Mouse (Mus musculus): ENCODE data around the gene H2-Eb1. TPM values are rescaled to one million over a fixed set of nuclear protein-coding genes. Genes with fewer than 3 reads are reported as not detected.

H2-Eb1 gene
- polyA plus RNA-seq, 1 experiment from 2014 or later = 2.5 TPM

DNA sequence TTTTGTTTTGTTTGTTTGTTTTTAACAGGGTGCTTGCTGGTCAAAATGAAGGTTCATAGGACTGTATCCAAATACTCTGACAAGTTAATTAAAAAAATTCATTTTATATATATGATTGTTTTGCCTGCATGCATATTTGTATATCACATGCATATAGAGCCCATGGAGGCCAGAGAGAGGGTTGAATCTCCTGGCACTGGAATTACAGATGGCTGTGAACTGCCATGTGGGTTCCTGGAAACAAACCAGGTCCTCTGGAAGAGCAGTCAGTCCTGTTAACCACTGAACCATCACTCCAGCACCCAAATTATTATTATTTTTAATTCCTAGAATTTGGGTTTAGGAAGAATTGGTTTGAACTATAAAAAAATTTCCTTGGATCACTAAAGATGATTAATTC lies 10.4 kb upstream of the H2-Eb1 start:
- no peak overlapping the region for H3K4me3 ChIP-seq (ENCODE audit: low read depth, low read length)
- no peak overlapping the region for H3K9ac ChIP-seq (ENCODE audit: low read depth, low read length)
- H3K27me3 ChIP-seq (ENCODE audit: control insufficient read depth, insufficient read depth, low read length) = no peaks in the 10 kb centered on the region; the same call in 1 of the 2 replicates
- no peak for DNase-seq (ENCODE audit: low spot score)
- no peaks in the 10 kb centered on the region for H3K36me3 ChIP-seq (ENCODE audit: control insufficient read depth, insufficient read depth, low read length)
- H3K4me2 ChIP-seq (replicated peaks; ENCODE audit: low read depth, low read length) = no peak overlapping the region
- no peak overlapping the region for H3K27ac ChIP-seq (ENCODE audit: low read depth, low read length)
- no peak for ATAC-seq (ENCODE audit: low FRiP score)
- H3K9me3 ChIP-seq (ENCODE audit: control insufficient read depth, low read length) = no peaks in the 10 kb centered on the region
- no peaks in the 10 kb centered on the region for H3K4me1 ChIP-seq (replicated peaks; ENCODE audit: control insufficient read depth, insufficient read depth, low read length)

DNA sequence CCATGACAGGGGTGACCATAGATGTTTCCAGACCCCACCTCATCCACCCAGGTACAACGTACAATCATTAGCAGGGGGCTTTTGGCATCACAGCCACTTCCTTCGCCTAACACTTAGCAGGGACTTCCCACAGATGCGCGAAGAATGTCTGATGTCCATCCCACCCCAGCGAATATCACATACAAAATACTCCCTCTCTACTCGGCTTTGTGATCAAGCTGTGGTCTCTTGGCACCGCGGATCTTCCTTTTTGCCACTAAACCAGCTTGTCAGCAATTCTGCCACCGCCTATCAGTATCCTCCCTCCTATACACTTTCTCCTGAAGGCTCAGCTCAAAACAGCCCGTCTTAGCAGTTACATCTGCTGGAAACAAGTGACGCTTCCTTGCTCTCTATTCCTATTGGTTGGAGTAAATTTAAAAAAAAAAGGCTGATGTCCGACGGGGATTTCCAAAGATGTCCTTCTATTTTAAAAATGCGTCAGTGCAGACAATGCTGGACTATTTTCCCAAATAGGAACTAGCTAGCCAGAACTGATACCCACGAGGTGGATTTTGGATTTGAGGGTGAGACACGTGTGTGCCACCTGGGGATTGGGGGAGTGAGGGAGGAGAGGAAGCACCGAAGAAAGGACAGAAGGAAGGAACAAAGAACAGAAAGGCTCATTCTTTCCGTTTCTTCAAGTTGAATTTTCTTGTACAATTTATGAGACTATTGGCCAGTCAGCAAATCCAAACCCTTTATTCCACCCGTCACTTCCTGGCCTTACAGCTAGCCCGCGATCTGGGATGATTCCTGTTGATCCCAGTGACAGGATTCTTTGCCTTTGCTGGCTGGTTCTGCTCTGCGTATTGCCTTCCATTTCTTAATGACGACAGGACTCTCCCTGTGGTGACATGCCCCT lies 9.5 kb upstream of the H2-Eb1 start:
- Histone ChIP-seq H3K4me2 (replicated peaks; ENCODE audit: low read depth, low read length) (peak overlapping the region; percentile 33), H3K4me3 (ENCODE audit: low read depth, low read length) (peak overlapping the region; percentile 31), H3K36me3 (ENCODE audit: control insufficient read depth, insufficient read depth, low read length) (no peaks in the 10 kb centered on the region), H3K4me1 (replicated peaks; ENCODE audit: control insufficient read depth, insufficient read depth, low read length) (no peaks in the 10 kb centered on the region), H3K27ac (ENCODE audit: low read depth, low read length) (no peak overlapping the region), H3K9ac (ENCODE audit: low read depth, low read length) (no peak overlapping the region), H3K9me3 (ENCODE audit: control insufficient read depth, low read length) (no peaks in the 10 kb centered on the region), H3K27me3 (ENCODE audit: control insufficient read depth, insufficient read depth, low read length) (no peaks in the 10 kb centered on the region; the same call in 1 of the 2 replicates)
- 24% methylated on average over 23 of the region's 23 CpGs for WGBS
- peak; percentile 83 for DNase-seq (ENCODE audit: low spot score)
- no peak for ATAC-seq (ENCODE audit: low FRiP score)

DNA sequence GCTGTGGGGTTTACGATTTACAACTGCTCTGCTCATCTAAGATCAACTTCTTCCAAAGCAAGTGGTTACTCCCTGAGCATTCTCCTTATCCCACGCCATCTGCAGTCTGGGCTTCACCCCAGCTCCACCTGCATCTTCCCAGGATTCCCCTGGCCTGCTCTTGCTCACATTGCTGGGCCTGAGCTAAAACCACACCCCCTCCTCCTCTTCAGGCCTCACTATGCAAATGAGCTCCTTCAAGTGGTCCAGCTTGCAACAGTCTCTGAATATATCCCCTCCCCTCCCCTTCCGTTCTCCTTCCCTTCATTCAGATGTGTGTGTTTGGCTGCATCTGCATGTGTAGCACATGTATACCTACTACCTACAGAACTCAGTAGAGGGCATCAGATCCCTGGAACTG lies 6.3 kb upstream of the H2-Eb1 start:
- ATAC-seq (ENCODE audit: low FRiP score) (no peak), DNase-seq (ENCODE audit: low spot score) (no peak)
- Histone ChIP-seq H3K9me3 (ENCODE audit: control insufficient read depth, low read length) (no peaks in the 10 kb centered on the region), H3K4me2 (replicated peaks; ENCODE audit: low read depth, low read length) (no peak overlapping the region), H3K27me3 (ENCODE audit: control insufficient read depth, insufficient read depth, low read length) (no peaks in the 10 kb centered on the region), H3K36me3 (ENCODE audit: control insufficient read depth, insufficient read depth, low read length) (no peaks in the 10 kb centered on the region), H3K4me3 (ENCODE audit: low read depth, low read length) (no peak overlapping the region), H3K27ac (ENCODE audit: low read depth, low read length) (no peak overlapping the region), H3K9ac (ENCODE audit: low read depth, low read length) (no peak overlapping the region), H3K4me1 (replicated peaks; ENCODE audit: control insufficient read depth, insufficient read depth, low read length) (no peaks in the 10 kb centered on the region)
- WGBS = 61% methylated on average over 3 of the region's 3 CpGs

DNA sequence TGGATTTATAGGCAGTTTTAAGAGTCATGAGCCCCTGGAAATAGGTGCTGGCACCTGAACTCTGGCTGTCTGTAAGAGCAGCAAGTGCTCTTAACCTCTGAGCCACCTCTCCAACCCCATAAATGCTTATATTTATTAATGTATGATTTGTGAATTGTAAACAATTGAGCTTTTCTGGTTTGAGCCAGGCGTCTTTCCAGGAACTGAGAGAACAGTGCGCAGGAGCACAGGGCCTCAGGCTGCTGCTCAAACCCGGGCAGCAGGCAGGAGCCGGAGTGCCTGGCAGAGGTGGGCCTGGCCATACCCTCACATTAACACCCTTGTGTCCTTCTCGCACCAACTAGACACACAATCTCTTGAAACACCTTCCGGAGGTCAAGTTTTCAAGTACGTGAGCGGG lies 5.6 kb upstream of the H2-Eb1 start:
- H3K4me3 ChIP-seq (ENCODE audit: low read depth, low read length) = no peak overlapping the region
- no peaks in the 10 kb centered on the region for H3K27me3 ChIP-seq (ENCODE audit: control insufficient read depth, insufficient read depth, low read length)
- H3K9ac ChIP-seq (ENCODE audit: low read depth, low read length) = no peak overlapping the region
- no peak overlapping the region for H3K27ac ChIP-seq (ENCODE audit: low read depth, low read length)
- 91% methylated on average over 8 of the region's 8 CpGs for WGBS
- no peaks in the 10 kb centered on the region for H3K4me1 ChIP-seq (replicated peaks; ENCODE audit: control insufficient read depth, insufficient read depth, low read length)
- no peaks in the 10 kb centered on the region for H3K9me3 ChIP-seq (ENCODE audit: control insufficient read depth, low read length)
- H3K4me2 ChIP-seq (replicated peaks; ENCODE audit: low read depth, low read length) = no peak overlapping the region
- ATAC-seq (ENCODE audit: low FRiP score) (no peak), DNase-seq (ENCODE audit: low spot score) (no peak)
- H3K36me3 ChIP-seq (ENCODE audit: control insufficient read depth, insufficient read depth, low read length) = no peaks in the 10 kb centered on the region

DNA sequence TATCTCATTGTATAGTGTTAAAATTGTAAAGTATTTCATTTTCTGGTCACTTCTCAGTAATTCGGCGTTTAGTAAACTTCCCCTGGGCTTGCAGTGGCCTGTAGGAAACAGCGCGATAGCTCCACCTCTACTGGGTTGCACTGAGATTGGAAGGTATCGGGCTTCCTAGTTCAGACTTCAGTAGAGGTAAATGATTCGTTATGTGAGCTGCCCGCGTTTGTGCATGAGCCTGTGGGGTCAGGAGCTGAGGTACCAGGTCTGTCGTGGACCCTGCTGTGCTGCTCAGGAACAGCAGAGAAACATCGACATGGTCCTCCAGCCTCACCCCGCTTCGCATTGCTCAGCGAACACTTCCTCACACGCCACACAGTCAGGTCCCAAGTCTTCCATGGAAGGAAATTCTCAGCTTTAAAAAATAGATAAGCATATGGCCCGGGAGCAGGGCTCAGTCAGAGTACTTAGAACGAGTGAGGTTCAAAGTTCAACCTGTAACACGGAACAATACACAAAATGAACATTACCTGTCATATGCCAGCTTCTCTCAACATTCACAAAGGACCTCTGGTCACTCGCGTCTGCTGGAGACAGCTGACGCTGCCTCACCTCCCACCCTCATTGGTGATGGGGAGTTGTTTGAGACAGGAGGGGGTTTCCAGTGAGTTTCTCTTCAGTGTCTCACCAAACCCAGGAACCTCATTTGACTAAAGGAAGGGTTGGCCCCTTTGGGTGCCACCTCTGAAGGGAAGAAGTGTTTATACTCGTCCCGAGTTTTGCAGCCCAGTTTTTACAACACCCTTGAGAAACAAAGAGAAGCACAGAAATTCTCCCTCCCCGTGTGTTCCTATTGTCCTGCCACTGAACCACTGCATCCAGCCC lies 4.7 kb upstream of the H2-Eb1 start:
- ATAC-seq (ENCODE audit: low FRiP score) = no peak
- H3K9me3 ChIP-seq (ENCODE audit: control insufficient read depth, low read length) = no peaks in the 10 kb centered on the region
- 81% methylated on average over 23 of the region's 23 CpGs for WGBS

DNA sequence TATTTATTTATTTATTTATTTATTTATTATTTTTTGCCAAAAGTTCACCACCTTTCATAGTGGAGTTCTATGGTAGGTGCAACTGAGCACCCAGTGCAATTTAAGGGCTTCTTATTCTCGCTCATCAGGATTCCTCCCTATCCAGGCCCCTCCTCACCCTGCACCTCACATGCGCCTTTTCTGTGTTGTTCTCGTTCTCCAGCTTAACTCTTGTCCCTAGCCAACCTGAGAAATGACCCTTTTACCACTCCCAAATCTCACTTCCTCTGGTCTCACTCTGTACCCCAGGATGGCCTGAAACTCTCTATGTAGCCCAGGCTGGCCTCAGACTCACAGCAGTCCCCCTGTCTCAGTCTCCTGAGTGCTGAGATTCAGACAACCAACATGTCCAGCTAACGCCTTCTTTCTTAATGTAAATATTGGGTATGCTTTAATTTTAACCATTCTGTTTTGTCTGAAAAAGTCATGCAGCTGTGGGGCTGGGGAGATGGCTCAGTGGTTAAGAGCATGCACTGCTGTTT lies 3.9 kb upstream of the H2-Eb1 start:
- no peak overlapping the region for H3K27ac ChIP-seq (ENCODE audit: low read depth, low read length)
- WGBS = 84% methylated on average over 4 of the region's 4 CpGs
- no peak for DNase-seq (ENCODE audit: low spot score)

More for the DNA sequence above, 4.7 kb upstream of the H2-Eb1 start:
- H3K27me3 ChIP-seq (ENCODE audit: control insufficient read depth, insufficient read depth, low read length) = no peaks in the 10 kb centered on the region
- H3K9ac ChIP-seq (ENCODE audit: low read depth, low read length) = no peak overlapping the region
- H3K4me3 ChIP-seq (ENCODE audit: low read depth, low read length) = no peak overlapping the region
- no peaks in the 10 kb centered on the region for H3K4me1 ChIP-seq (replicated peaks; ENCODE audit: control insufficient read depth, insufficient read depth, low read length)
- no peak overlapping the region for H3K27ac ChIP-seq (ENCODE audit: low read depth, low read length)
- no peak for DNase-seq (ENCODE audit: low spot score)
- H3K36me3 ChIP-seq (ENCODE audit: control insufficient read depth, insufficient read depth, low read length) = no peaks in the 10 kb centered on the region
- H3K4me2 ChIP-seq (replicated peaks; ENCODE audit: low read depth, low read length) = no peak overlapping the region

DNA sequence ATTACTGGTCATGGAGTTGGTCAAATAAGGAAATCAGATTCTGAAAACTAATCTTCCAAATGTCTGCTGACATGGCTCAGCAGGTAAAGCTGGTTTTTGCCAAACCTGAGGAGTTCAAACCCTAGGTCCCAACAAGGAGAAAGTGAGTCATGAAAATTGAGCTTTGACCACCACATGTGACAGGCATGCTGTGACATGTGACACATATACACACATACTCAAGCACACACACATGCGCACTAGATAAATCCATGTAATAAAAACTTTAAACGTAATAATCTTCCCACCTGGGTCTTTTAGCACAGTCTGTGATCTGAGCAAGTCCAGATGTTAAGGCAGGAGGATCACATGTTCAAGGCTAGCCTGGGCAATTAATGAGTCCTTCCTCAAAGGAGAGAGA lies 1.9 kb upstream of the H2-Eb1 start:
- Histone ChIP-seq H3K4me1 (replicated peaks; ENCODE audit: control insufficient read depth, insufficient read depth, low read length) (no peaks in the 10 kb centered on the region), H3K9me3 (ENCODE audit: control insufficient read depth, low read length) (no peaks in the 10 kb centered on the region), H3K27me3 (ENCODE audit: control insufficient read depth, insufficient read depth, low read length) (no peaks in the 10 kb centered on the region), H3K9ac (ENCODE audit: low read depth, low read length) (no peak overlapping the region), H3K27ac (ENCODE audit: low read depth, low read length) (no peak overlapping the region), H3K4me3 (ENCODE audit: low read depth, low read length) (no peak overlapping the region), H3K4me2 (replicated peaks; ENCODE audit: low read depth, low read length) (no peak overlapping the region), H3K36me3 (ENCODE audit: control insufficient read depth, insufficient read depth, low read length) (no peaks in the 10 kb centered on the region)
- 97% methylated on average over 2 of the region's 2 CpGs for whole genome bisulfite sequencing
- ATAC-seq (ENCODE audit: low FRiP score) = no peak
- DNase-seq (ENCODE audit: low spot score) = no peak

More for the DNA sequence above, 3.9 kb upstream of the H2-Eb1 start:
- no peak overlapping the region for H3K4me2 ChIP-seq (replicated peaks; ENCODE audit: low read depth, low read length)
- no peaks in the 10 kb centered on the region for H3K9me3 ChIP-seq (ENCODE audit: control insufficient read depth, low read length)
- no peaks in the 10 kb centered on the region for H3K27me3 ChIP-seq (ENCODE audit: control insufficient read depth, insufficient read depth, low read length)
- no peaks in the 10 kb centered on the region for H3K36me3 ChIP-seq (ENCODE audit: control insufficient read depth, insufficient read depth, low read length)
- no peak for ATAC-seq (ENCODE audit: low FRiP score)
- no peak overlapping the region for H3K4me3 ChIP-seq (ENCODE audit: low read depth, low read length)
- H3K9ac ChIP-seq (ENCODE audit: low read depth, low read length) = no peak overlapping the region
- no peaks in the 10 kb centered on the region for H3K4me1 ChIP-seq (replicated peaks; ENCODE audit: control insufficient read depth, insufficient read depth, low read length)

DNA sequence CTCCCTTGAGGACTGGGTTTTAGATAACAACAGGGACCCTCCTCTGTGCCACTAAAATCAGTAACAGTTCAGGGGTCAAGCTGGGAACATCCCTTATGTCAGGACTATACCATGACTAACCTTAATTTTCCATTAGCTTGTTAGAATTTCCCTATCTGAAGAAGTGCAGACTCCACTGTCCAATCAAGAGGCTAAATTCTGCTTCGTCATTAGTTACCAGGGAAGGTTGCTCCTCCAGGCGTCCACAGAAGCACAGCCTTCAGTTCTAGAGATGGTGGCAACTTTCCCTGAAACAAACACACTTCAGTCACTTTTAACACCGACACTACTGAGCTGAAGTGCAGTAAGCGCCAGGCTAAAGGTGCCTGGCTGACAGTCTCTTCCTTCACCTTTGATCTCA lies 916 bp upstream of the H2-Eb1 start:
- H3K4me1 ChIP-seq (replicated peaks; ENCODE audit: control insufficient read depth, insufficient read depth, low read length) = 0 out of 2 replicates have a peak, but pooled peaks cover 2% of the 10 kb centered on the region
- H3K27me3 ChIP-seq (ENCODE audit: control insufficient read depth, insufficient read depth, low read length) = no peaks in the 10 kb centered on the region
- H3K27ac ChIP-seq (ENCODE audit: low read depth, low read length) = no peak overlapping the region
- H3K4me2 ChIP-seq (replicated peaks; ENCODE audit: low read depth, low read length) = no peak overlapping the region
- 26% methylated on average over 4 of the region's 4 CpGs for WGBS
- ATAC-seq (ENCODE audit: low FRiP score) = no peak
- no peak overlapping the region for H3K4me3 ChIP-seq (ENCODE audit: low read depth, low read length)
- no peak overlapping the region for H3K9ac ChIP-seq (ENCODE audit: low read depth, low read length)
- DNase-seq (ENCODE audit: low spot score) = peak; percentile 70
- H3K36me3 ChIP-seq (ENCODE audit: control insufficient read depth, insufficient read depth, low read length) = no peaks in the 10 kb centered on the region
- H3K9me3 ChIP-seq (ENCODE audit: control insufficient read depth, low read length) = no peaks in the 10 kb centered on the region
